Mouse (Mus musculus) olfactory bulb, adult 2 months (tissue): Measurements from ENCODE around the gene Nxn. TPM values are rescaled to one million over a fixed set of nuclear protein-coding genes. Genes with fewer than 3 reads are reported as not detected.

ENCODE experiments used
- H3K27ac ChIP-seq: fragments of 200-500 bp; 2 replicates; pipeline ENCODE4 v1.5.1; 2012; ENCODE audit warnings: low read depth, low read length; ENCODE audit not compliant: insufficient read depth
- H3K4me1 ChIP-seq: fragments of 200-500 bp; 2 replicates; pipeline ENCODE4 v1.6.1; 2012; ENCODE audit warnings: low read length; ENCODE audit not compliant: control insufficient read depth, insufficient read depth
- H3K4me3 ChIP-seq: fragments of 200-500 bp; 2 replicates; pipeline ENCODE4 v1.5.1; 2012; ENCODE audit warnings: mild to moderate bottlenecking, low read depth, low read length, moderate library complexity; ENCODE audit not compliant: insufficient read depth
- CTCF ChIP-seq: fragments of 200-500 bp; IDR thresholded peaks from 2 replicates; pipeline ENCODE4 v1.5.1; 2012; ENCODE audit warnings: low read depth, mild to moderate bottlenecking, low read length, moderate library complexity; ENCODE audit not compliant: insufficient read depth
- POLR2A ChIP-seq: fragments of 200-500 bp; IDR thresholded peaks from 2 replicates; pipeline ENCODE4 v1.6.1; 2012; ENCODE audit warnings: mild to moderate bottlenecking, low read depth, low read length, moderate library complexity; ENCODE audit not compliant: insufficient read depth
- WGBS: fragments of 180-500 bp; shearing (Covaris S2); methylation state at CpG from one replicate; pipeline ENCODE4 v1.1.7; 2018; 5-methylcytosine and 5-hydroxymethylcytosine counted together
- polyA plus RNA-seq: library from polyadenylated mRNA; stranded (reverse); fragments of >200 nt; gene quantifications from 2 replicates; pipeline ENCODE4 v1.2.4, GENCODE M21; 2012; ENCODE audit warnings: low replicate concordance; ENCODE audit not compliant: missing spikeins, insufficient read depth, insufficient read length

Nxn gene
- polyA plus RNA-seq, 1 experiment: not detected

DNA sequence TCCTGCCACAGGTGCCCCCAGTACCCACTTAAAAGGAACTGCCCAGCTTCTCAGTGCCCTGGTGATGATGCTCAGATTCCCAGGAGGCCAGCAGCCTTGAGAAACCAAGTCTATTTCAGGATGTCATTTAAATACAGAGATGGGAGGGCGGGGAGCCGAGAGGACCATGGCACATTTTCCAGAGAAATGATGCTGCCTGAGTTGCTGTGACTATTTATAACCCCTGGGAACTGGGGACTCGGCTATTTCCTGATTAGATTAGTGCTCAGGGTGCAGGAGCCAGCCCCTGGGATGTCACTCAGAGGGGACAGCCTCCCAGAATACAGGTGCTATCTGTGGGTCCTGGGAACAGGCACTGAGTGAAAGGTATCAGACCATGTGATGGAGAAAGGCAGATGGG lies 28.8 kb upstream of the Nxn start:
- H3K27ac ChIP-seq: peak overlapping the region; percentile 33; the same call in 1 of the 2 replicates
- H3K4me1 ChIP-seq: peaks cover 52% of the 10 kb centered on the region
- TF ChIP-seq POLR2A (no peak), CTCF (no peak)
- H3K4me3 ChIP-seq: no peak overlapping the region
- 19% methylated on average over 3 of the region's 3 CpGs for WGBS

DNA sequence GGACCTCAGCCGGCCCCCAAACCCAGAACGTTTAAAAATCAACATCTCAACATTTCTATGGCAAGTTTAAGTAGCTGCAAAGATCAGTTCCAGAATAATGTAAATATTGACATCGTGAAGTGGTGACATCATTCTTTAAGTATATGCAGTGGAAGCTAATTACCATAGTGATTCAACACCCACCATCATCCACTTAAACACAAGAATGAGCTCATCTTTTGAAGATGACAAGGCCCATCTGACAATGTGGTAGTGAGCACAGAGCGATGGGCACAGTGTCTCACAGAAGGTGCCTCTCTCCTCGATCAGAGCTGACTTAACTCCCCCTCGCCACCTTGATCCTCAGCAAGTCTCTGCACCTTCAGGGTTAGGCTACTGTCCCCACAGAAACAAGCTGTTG lies 26.8 kb upstream of the Nxn start:
- WGBS: 52% methylated on average over 6 of the region's 6 CpGs
- TF ChIP-seq POLR2A: no peak
- peaks cover 52% of the 10 kb centered on the region for H3K4me1 ChIP-seq
- no peak overlapping the region for H3K4me3 ChIP-seq
- H3K27ac ChIP-seq: no peak overlapping the region

DNA sequence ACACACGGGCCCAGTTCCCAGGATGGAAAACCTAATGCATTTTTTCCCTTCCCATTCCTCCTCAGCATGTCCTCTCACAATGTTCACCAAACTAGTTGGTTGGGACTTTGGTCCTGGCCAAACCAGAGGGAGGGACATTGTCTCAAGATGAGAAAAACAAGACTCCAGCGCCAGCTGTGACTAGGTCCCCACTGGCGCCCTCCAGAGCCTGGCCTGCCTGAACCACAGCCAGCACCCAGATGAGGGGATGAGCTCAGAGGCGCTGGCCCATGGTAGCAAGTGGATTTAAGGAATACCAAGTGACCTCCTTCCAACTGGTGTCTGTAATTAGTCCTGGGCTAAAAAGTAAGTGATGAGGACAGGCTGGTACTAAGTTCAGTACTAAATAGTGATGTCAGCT lies 22.0 kb upstream of the Nxn start:
- Histone ChIP-seq H3K27ac (no peak overlapping the region), H3K4me1 (peaks cover 24% of the 10 kb centered on the region), H3K4me3 (no peak overlapping the region)
- WGBS: 38% methylated on average over 4 of the region's 4 CpGs
- TF ChIP-seq POLR2A (no peak), CTCF (no peak)

GRCm38 (mm10) chr11:76419179-76419578 lies 20.2 kb upstream of the Nxn start:
- WGBS: 67% methylated on average over 4 of the region's 4 CpGs
- TF ChIP-seq POLR2A (no peak), CTCF (no peak)
- H3K4me1 ChIP-seq: peaks cover 16% of the 10 kb centered on the region
- no peak overlapping the region for H3K27ac ChIP-seq
- H3K4me3 ChIP-seq: no peak overlapping the region

GRCm38 (mm10) chr11:76418423-76418822 lies 19.5 kb upstream of the Nxn start:
- 30% methylated on average over 8 of the region's 8 CpGs for WGBS
- H3K4me1 ChIP-seq: peaks cover 16% of the 10 kb centered on the region
- H3K4me3 ChIP-seq: no peak overlapping the region
- no peak overlapping the region for H3K27ac ChIP-seq
- TF ChIP-seq POLR2A: no peak

- 39% methylated on average over 2 of the region's 2 CpGs for WGBS
- H3K27ac ChIP-seq: no peak overlapping the region
- no peak for TF ChIP-seq CTCF
- TF ChIP-seq POLR2A: no peak
- no peak overlapping the region for H3K4me3 ChIP-seq
- H3K4me1 ChIP-seq: peaks cover 12% of the 10 kb centered on the region
Observed at GRCm38 (mm10) chr11:76415985-76416384, 17.0 kb upstream of the Nxn start.

- WGBS: 63% methylated on average over 4 of the region's 4 CpGs
- Histone ChIP-seq H3K27ac (no peak overlapping the region), H3K4me1 (peaks cover 10% of the 10 kb centered on the region), H3K4me3 (no peak overlapping the region)
- TF ChIP-seq POLR2A (no peak), CTCF (no peak)
Observed at GRCm38 (mm10) chr11:76415001-76415400, 16.1 kb upstream of the Nxn start.

DNA sequence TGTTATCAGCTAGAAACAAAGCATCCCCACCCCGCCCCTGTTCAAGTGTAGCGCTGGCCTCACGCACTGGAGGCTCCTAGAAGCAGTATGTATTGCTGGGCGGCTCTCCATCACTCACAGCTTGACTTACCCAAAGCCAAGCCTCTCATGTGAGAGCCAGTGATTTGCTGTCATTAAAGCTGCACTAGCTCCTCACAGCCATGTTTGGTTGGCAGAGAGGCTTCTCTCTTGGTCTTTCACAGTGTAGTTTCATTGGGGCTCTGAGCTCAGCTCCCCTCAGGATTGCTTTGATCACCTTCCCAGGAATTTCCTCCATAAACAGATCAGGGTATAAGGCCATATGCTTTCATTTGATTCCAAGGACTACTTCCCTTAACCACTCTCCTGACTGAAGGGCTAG lies 14.3 kb upstream of the Nxn start:
- TF ChIP-seq POLR2A (no peak), CTCF (no peak)
- no peak overlapping the region for H3K27ac ChIP-seq
- no peaks in the 10 kb centered on the region; the same call in 1 of the 2 replicates for H3K4me1 ChIP-seq
- WGBS: 72% methylated on average over 4 of the region's 4 CpGs
- H3K4me3 ChIP-seq: no peak overlapping the region

- TF ChIP-seq CTCF (no peak), POLR2A (no peak)
- H3K27ac ChIP-seq: no peak overlapping the region
- WGBS: 42% methylated on average over 12 of the region's 12 CpGs
- no peak overlapping the region for H3K4me3 ChIP-seq
- H3K4me1 ChIP-seq: no peaks in the 10 kb centered on the region; the same call in 1 of the 2 replicates
Observed at GRCm38 (mm10) chr11:76410826-76411225, 11.9 kb upstream of the Nxn start.
